ENCODE assay signal across 9 mouse cellular contexts in genomic region chr15:82138565-82138964, GRCm38 (mm10). TPM values are rescaled to one million over a fixed set of nuclear protein-coding genes. Genes with fewer than 3 reads are reported as not detected.
DNase-seq lines count a peak whose midpoint lies in the region; ATAC-seq and TF ChIP-seq lines count a peak whose summit lies in the region.
"Had no signal": no experiment of that assay in that cellular context is flagged by ENCODE, and none has a peak within 500 bp of the region (broad histone marks: within the 10 kb centered on the region; RNA-seq: fewer than 3 reads in every experiment).

No protein-coding gene starts in this region.

- H3K27me3 ChIP-seq in lung, postnatal 0 days (replicated peaks; ENCODE audit: insufficient read depth, low read length) = no peaks in the 10 kb centered on the region
- H3K27me3 ChIP-seq: stomach, embryonic 15.5 days had no signal

- 0 out of 2 replicates have a peak, but pooled peaks cover 2% of the 10 kb centered on the region for H3K36me3 ChIP-seq in lung, postnatal 0 days (ENCODE audit: insufficient read depth, low read length)

- ATAC-seq in frontal cortex, adult (ENCODE audit: low TSS enrichment) = peak; percentile 52; the same call in 1 of the 2 replicates
- peak; percentile 83 for ATAC-seq in granulocyte monocyte progenitor cell, adult 5-6 weeks (replicated peaks; ENCODE audit: poor library complexity, severe bottlenecking)
- peak; percentile 87 for ATAC-seq in lung, postnatal 0 days

- no peak overlapping the region for H3K4me3 ChIP-seq in lung, postnatal 0 days (ENCODE audit: low read depth, low read length)
- H3K4me3 ChIP-seq: stomach, embryonic 15.5 days had no signal

- H3K9me3 ChIP-seq in lung, postnatal 0 days (ENCODE audit: low read length) = no peaks in the 10 kb centered on the region
- H3K9me3 ChIP-seq: stomach, embryonic 15.5 days had no signal

- TF ChIP-seq CTCF in lung, postnatal 0 days (IDR thresholded peaks at IDR 0.05) = peak; percentile 91

- H3K27ac ChIP-seq in lung, postnatal 0 days (ENCODE audit: low read length) = no peak overlapping the region
- H3K27ac ChIP-seq: stomach, embryonic 15.5 days had no signal

- no peak for DNase-seq in frontal cortex, postnatal 10 days (ENCODE audit: low spot score in 2 of 2)
- peak; percentile 56 to 90 for DNase-seq in adrenal gland, adult (ENCODE audit: inconsistent age in 2 of 2, low spot score in 1 of 2)
- peak; percentile 80 for DNase-seq in embryo, embryonic 10.5 days (ENCODE audit: low spot score)
- peak; percentile 71 for DNase-seq in layer of hippocampus, adult 9-10 months (ENCODE audit: low spot score)
- peak; percentile 80 for DNase-seq in lung, postnatal 0 days (ENCODE audit: low spot score)
- DNase-seq in right cerebral cortex, adult 2 months (ENCODE audit: low spot score in 2 of 2) = peak; percentile 67 to 75

- no peak overlapping the region for H3K4me2 ChIP-seq in lung, postnatal 0 days (replicated peaks; ENCODE audit: low read depth, low read length)
- H3K4me2 ChIP-seq: stomach, embryonic 15.5 days had no signal

- TF ChIP-seq EP300 in lung, postnatal 0 days (IDR thresholded peaks at IDR 0.05) = no peak

- WGBS in lung, postnatal 0 days = 40% methylated on average over 4 of the region's 4 CpGs

- no peaks in the 10 kb centered on the region for H3K4me1 ChIP-seq in lung, postnatal 0 days (ENCODE audit: insufficient read depth, low read depth, low read length)
- H3K4me1 ChIP-seq: stomach, embryonic 15.5 days had no signal

- H3K9ac ChIP-seq in lung, postnatal 0 days (replicated peaks; ENCODE audit: low read depth) = no peak overlapping the region
- H3K9ac ChIP-seq: stomach, embryonic 15.5 days had no signal

RNA-seq across cellular contexts. Expression of gene Srebf2, which starts 8.4 kb away (rescaled TPM):
- 19.0 and 24.3 TPM in 2 replicates for total RNA-seq in granulocyte monocyte progenitor cell, adult 5-6 weeks (2014; fragmentation: Nextera tagmentation)
- 16.5 and 17.5 TPM in 2 replicates for total RNA-seq in granulocyte monocyte progenitor cell, adult 5-6 weeks (2017)
- 113 and 115 TPM in 2 replicates for polyA plus RNA-seq in lung, postnatal 0 days (2015; fragmentation: Nextera tagmentation; extraction: Ambion mirVana)

RNA-seq across cellular contexts. Expression of gene Ccdc134, which starts 10.8 kb away (rescaled TPM):
- 11.0 and 26.5 TPM in 2 replicates for total RNA-seq in granulocyte monocyte progenitor cell, adult 5-6 weeks (2014; fragmentation: Nextera tagmentation)
- total RNA-seq in granulocyte monocyte progenitor cell, adult 5-6 weeks (2017) = 13.1 and 17.2 TPM in 2 replicates
- 10.4 and 10.8 TPM in 2 replicates for polyA plus RNA-seq in lung, postnatal 0 days (2015; fragmentation: Nextera tagmentation; extraction: Ambion mirVana)

Comparison
In these comparisons a context has a peak if more than half of its experiments do, and no peak if none do; other contexts are left out.
1. DNase-seq: peak in adrenal gland, adult (2 of 2), embryo, embryonic 10.5 days (single experiment), layer of hippocampus, adult 9-10 months (single experiment), lung, postnatal 0 days (single experiment) and right cerebral cortex, adult 2 months (2 of 2); none in frontal cortex, postnatal 10 days (0 of 2).
2. Peak in every context shown above with its lines, with median percentiles within 50 percentile points of each other: ATAC-seq.